Mouse (Mus musculus) ovary, adult 18-20 months (tissue): Measurements from ENCODE around the gene Eef1a1.
A peak's percentile ranks its signal among the peaks of the same experiment; 100 is the strongest.
"Not testable (repeated sequence)": the region's sequence is repeated elsewhere in the genome, so short reads cannot be mapped to it uniquely, and the experiment has no call there.

Source experiments
- DNase-seq: peaks from one replicate; pipeline ENCODE4 v3.0.0; 2022; ENCODE audit warnings: low spot score, mixed read lengths

Gene Eef1a1

GRCm38 (mm10) chr9:78488890-78489420 lies at the start of gene Eef1a1:
TSS of gene Eef1a1 (minus strand) at chr9:78489151.
- peak; percentile 35 for DNase-seq

- no peak for DNase-seq
Measured at GRCm38 (mm10) chr9:78538421-78538820, 49.5 kb upstream of the Eef1a1 start.

GRCm38 (mm10) chr9:78537154-78537873 lies 48.4 kb upstream of the Eef1a1 start:
- DNase-seq = no peak

- DNase-seq = no peak
Measured at GRCm38 (mm10) chr9:78534606-78535005, 45.7 kb upstream of the Eef1a1 start.

- no peak for DNase-seq
Measured at GRCm38 (mm10) chr9:78533296-78533935, 44.5 kb upstream of the Eef1a1 start.

GRCm38 (mm10) chr9:78532341-78532819 lies 43.4 kb upstream of the Eef1a1 start:
- DNase-seq = no peak

- DNase-seq = no peak
Measured at GRCm38 (mm10) chr9:78531816-78532215, 42.9 kb upstream of the Eef1a1 start.

- no peak for DNase-seq
Measured at GRCm38 (mm10) chr9:78527767-78528381, 38.9 kb upstream of the Eef1a1 start.

GRCm38 (mm10) chr9:78527301-78527761 lies 38.4 kb upstream of the Eef1a1 start:
- peak; percentile 65 for DNase-seq

GRCm38 (mm10) chr9:78526206-78526605 lies 37.3 kb upstream of the Eef1a1 start:
- DNase-seq = no peak

GRCm38 (mm10) chr9:78525451-78526135 lies 36.6 kb upstream of the Eef1a1 start:
- no peak for DNase-seq

- no peak for DNase-seq
Measured at GRCm38 (mm10) chr9:78521689-78522088, 32.7 kb upstream of the Eef1a1 start.

- DNase-seq = peak; percentile 40
Measured at GRCm38 (mm10) chr9:78520780-78521601, 32.0 kb upstream of the Eef1a1 start.

- peak; percentile 52 for DNase-seq
Measured at GRCm38 (mm10) chr9:78520127-78520779, 31.3 kb upstream of the Eef1a1 start.

GRCm38 (mm10) chr9:78517237-78517636 lies 28.3 kb upstream of the Eef1a1 start:
- not testable (repeated sequence) for DNase-seq

- no peak for DNase-seq
Measured at GRCm38 (mm10) chr9:78516125-78516524, 27.2 kb upstream of the Eef1a1 start.

GRCm38 (mm10) chr9:78514681-78515080 lies 25.7 kb upstream of the Eef1a1 start:
- no peak for DNase-seq

GRCm38 (mm10) chr9:78513776-78514500 lies 25.0 kb upstream of the Eef1a1 start:
- no peak for DNase-seq

- DNase-seq = no peak
Measured at GRCm38 (mm10) chr9:78511705-78512104, 22.8 kb upstream of the Eef1a1 start.
